Mouse (Mus musculus) thymus, adult 2 months (tissue): ENCODE results near the gene Npr2. TPM values are rescaled to one million over a fixed set of nuclear protein-coding genes. Genes with fewer than 3 reads are reported as not detected.
"Not testable (repeated sequence)": the region's sequence is repeated elsewhere in the genome, so short reads cannot be mapped to it uniquely, and the experiment has no call there.

Experiments used
- DNase-seq: peaks from one replicate; pipeline ENCODE4 v3.0.0; 2021
- H3K27ac ChIP-seq: fragments of 200-500 bp; 2 replicates; pipeline ENCODE4 v1.5.1; 2012; ENCODE audit warnings: low read length, control low read depth; ENCODE audit not compliant: control insufficient read depth, insufficient read depth
- H3K27me3 ChIP-seq: fragments of 200-500 bp; 2 replicates; pipeline ENCODE4 v1.6.1; 2012; ENCODE audit warnings: mild to moderate bottlenecking, low read length, moderate library complexity, mixed read lengths; ENCODE audit not compliant: control insufficient read depth, insufficient read depth
- H3K36me3 ChIP-seq: fragments of 200-500 bp; 2 replicates; pipeline ENCODE4 v1.6.1; 2012; ENCODE audit warnings: mild to moderate bottlenecking, low read length, moderate library complexity; ENCODE audit not compliant: control insufficient read depth, insufficient read depth
- H3K4me1 ChIP-seq: fragments of 200-500 bp; replicated peaks from 2 replicates; pipeline ENCODE4 v1.6.1; 2012; ENCODE audit warnings: low read length; ENCODE audit not compliant: control insufficient read depth, insufficient read depth
- H3K4me3 ChIP-seq: fragments of 200-500 bp; 2 replicates; pipeline ENCODE4 v1.5.1; 2012; ENCODE audit warnings: mild to moderate bottlenecking, low read length, control low read depth, moderate library complexity; ENCODE audit not compliant: control insufficient read depth, insufficient read depth
- CTCF ChIP-seq: fragments of 200-500 bp; IDR thresholded peaks from 2 replicates; pipeline ENCODE4 v1.5.1; 2012; ENCODE audit warnings: mild to moderate bottlenecking, control low read depth, low read length, moderate library complexity, borderline replicate concordance; ENCODE audit not compliant: control insufficient read depth, poor library complexity, insufficient read depth; ENCODE audit errors: extremely low read depth
- POLR2A ChIP-seq: fragments of 200-500 bp; IDR thresholded peaks from 2 replicates; pipeline ENCODE4 v1.6.1; 2012; ENCODE audit warnings: mild to moderate bottlenecking, low read length, control low read depth, moderate library complexity; ENCODE audit not compliant: control insufficient read depth, poor library complexity, insufficient read depth; ENCODE audit errors: extremely low read depth
- WGBS: fragments of 180-500 bp; shearing (Covaris S2); methylation state at CpG from one replicate; pipeline ENCODE4 v1.1.7; 2018; 5-methylcytosine and 5-hydroxymethylcytosine counted together
- polyA plus RNA-seq: library from polyadenylated mRNA; depleted of rRNA; stranded (reverse); fragments of >200 nt; gene quantifications from 2 replicates; pipeline ENCODE4 v1.2.3, GENCODE M21; 2012

Npr2 gene
- polyA plus RNA-seq, 1 experiment: 6.3 TPM

GRCm38 (mm10) chr4:43587681-43588080 lies 44.1 kb upstream of the Npr2 start:
- 66% methylated on average over 7 of the region's 7 CpGs for WGBS
- Histone ChIP-seq H3K27me3 (no peaks in the 10 kb centered on the region), H3K4me1 (0 out of 2 replicates have a peak, but pooled peaks cover 3% of the 10 kb centered on the region), H3K36me3 (0 out of 2 replicates have a peak, but pooled peaks cover 5% of the 10 kb centered on the region), H3K27ac (no peak overlapping the region), H3K4me3 (no peak overlapping the region)
- DNase-seq: no peak
- TF ChIP-seq CTCF: no peak
- TF ChIP-seq POLR2A: no peak

- H3K4me3 ChIP-seq: no peak overlapping the region
- DNase-seq: no peak
- TF ChIP-seq POLR2A (no peak), CTCF (no peak)
- H3K4me1 ChIP-seq: 0 out of 2 replicates have a peak, but pooled peaks cover under 1% of the 10 kb centered on the region
- H3K27ac ChIP-seq: no peak overlapping the region
- H3K36me3 ChIP-seq: no peaks in the 10 kb centered on the region
- H3K27me3 ChIP-seq: no peaks in the 10 kb centered on the region
- 32% methylated on average over 5 of the region's 5 CpGs for WGBS
Observed at GRCm38 (mm10) chr4:43591543-43591942, 40.2 kb upstream of the Npr2 start.

- H3K27ac ChIP-seq: no peak overlapping the region
- 89% methylated on average over 3 of the region's 3 CpGs for WGBS
- H3K36me3 ChIP-seq: no peaks in the 10 kb centered on the region
- no peaks in the 10 kb centered on the region for H3K27me3 ChIP-seq
- DNase-seq: no peak
- no peak for TF ChIP-seq CTCF
- TF ChIP-seq POLR2A: no peak
- no peak overlapping the region for H3K4me3 ChIP-seq
- H3K4me1 ChIP-seq: no peaks in the 10 kb centered on the region
Observed at GRCm38 (mm10) chr4:43591961-43592360, 39.8 kb upstream of the Npr2 start.

- H3K4me3 ChIP-seq: no peak overlapping the region
- H3K27ac ChIP-seq: no peak overlapping the region
- H3K36me3 ChIP-seq: no peaks in the 10 kb centered on the region
- TF ChIP-seq POLR2A (no peak), CTCF (no peak)
- no peaks in the 10 kb centered on the region for H3K4me1 ChIP-seq
- 28% methylated on average over 3 of the region's 3 CpGs for WGBS
- no peak for DNase-seq
- no peaks in the 10 kb centered on the region for H3K27me3 ChIP-seq
Observed at GRCm38 (mm10) chr4:43593453-43593852, 38.3 kb upstream of the Npr2 start.

GRCm38 (mm10) chr4:43596597-43596996 lies 35.1 kb upstream of the Npr2 start:
- DNase-seq, H3K27ac ChIP-seq, H3K4me1 ChIP-seq, H3K36me3 ChIP-seq, H3K4me3 ChIP-seq, H3K27me3 ChIP-seq: not testable (repeated sequence)
- WGBS: 91% methylated on average over 2 of the region's 2 CpGs

GRCm38 (mm10) chr4:43598200-43598599 lies 33.5 kb upstream of the Npr2 start:
- Histone ChIP-seq H3K4me3 (no peak overlapping the region), H3K27me3 (no peaks in the 10 kb centered on the region), H3K27ac (no peak overlapping the region), H3K4me1 (no peaks in the 10 kb centered on the region), H3K36me3 (no peaks in the 10 kb centered on the region)
- 79% methylated on average over 4 of the region's 4 CpGs for WGBS
- TF ChIP-seq CTCF (no peak), POLR2A (no peak)
- no peak for DNase-seq

GRCm38 (mm10) chr4:43598650-43599380 lies 32.9 kb upstream of the Npr2 start:
- WGBS: 94% methylated on average over 7 of the region's 7 CpGs
- Histone ChIP-seq H3K27ac (no peak overlapping the region), H3K27me3 (no peaks in the 10 kb centered on the region), H3K4me3 (no peak overlapping the region), H3K36me3 (no peaks in the 10 kb centered on the region), H3K4me1 (no peaks in the 10 kb centered on the region)
- no peak for TF ChIP-seq CTCF
- TF ChIP-seq POLR2A: no peak
- DNase-seq: no peak
